Mouse (Mus musculus) right cerebral cortex, adult 2 months (tissue): ENCODE measurements around the gene Rarb.

ENCODE experiments used
- DNase-seq, 2 experiments: peaks; one replicate each; pipeline ENCODE4 v3.0.0; 2021 to 2022; ENCODE audit warnings: low spot score in 2 of 2

The Rarb gene

GRCm38 (mm10) chr14:16537433-16537832 lies 281.5 kb downstream of the Rarb start:
- DNase-seq, result no peak

- DNase-seq, result no peak
Observed at GRCm38 (mm10) chr14:16528631-16529030, 290.3 kb downstream of the Rarb start.

GRCm38 (mm10) chr14:16526120-16526519 lies 292.8 kb downstream of the Rarb start:
- DNase-seq, result no peak

GRCm38 (mm10) chr14:16525137-16525924 lies 293.6 kb downstream of the Rarb start:
- DNase-seq, result no peak

GRCm38 (mm10) chr14:16522852-16523251 lies 296.1 kb downstream of the Rarb start:
- DNase-seq, result no peak

GRCm38 (mm10) chr14:16519588-16520167 lies 299.3 kb downstream of the Rarb start:
- peak; percentile 61 to 66 for DNase-seq

GRCm38 (mm10) chr14:16517958-16518357 lies 301.0 kb downstream of the Rarb start:
- DNase-seq, result no peak

- no peak for DNase-seq
Observed at GRCm38 (mm10) chr14:16515731-16516130, 303.2 kb downstream of the Rarb start.

GRCm38 (mm10) chr14:16510574-16510973 lies 308.4 kb downstream of the Rarb start:
- no peak for DNase-seq

GRCm38 (mm10) chr14:16509825-16510224 lies 309.1 kb downstream of the Rarb start:
- DNase-seq, result no peak

GRCm38 (mm10) chr14:16508760-16509159 lies 310.2 kb downstream of the Rarb start:
- DNase-seq, result no peak

- DNase-seq, result peak in 1 of 2 experiments; percentile 38
Observed at GRCm38 (mm10) chr14:16497226-16497661, 321.7 kb downstream of the Rarb start.

- no peak for DNase-seq
Observed at GRCm38 (mm10) chr14:16483656-16484380, 335.1 kb downstream of the Rarb start.

- no peak for DNase-seq
Observed at GRCm38 (mm10) chr14:16480621-16481020, 338.3 kb downstream of the Rarb start.

- no peak for DNase-seq
Observed at GRCm38 (mm10) chr14:16479521-16479920, 339.4 kb downstream of the Rarb start.

- no peak for DNase-seq
Observed at GRCm38 (mm10) chr14:16478606-16479323, 340.2 kb downstream of the Rarb start.

GRCm38 (mm10) chr14:16448269-16448987 lies 370.5 kb downstream of the Rarb start:
- no peak for DNase-seq

GRCm38 (mm10) chr14:16447587-16447986 lies 371.4 kb downstream of the Rarb start:
- DNase-seq, result no peak

- DNase-seq, result no peak
Observed at GRCm38 (mm10) chr14:16444859-16445258, 374.1 kb downstream of the Rarb start.

- DNase-seq, result no peak
Observed at GRCm38 (mm10) chr14:16439385-16440126, 379.4 kb downstream of the Rarb start.

- no peak for DNase-seq
Observed at GRCm38 (mm10) chr14:16437386-16437785, 381.6 kb downstream of the Rarb start.
